Mouse (Mus musculus): ENCODE data around the gene Mapk9. TPM values are rescaled to one million over a fixed set of nuclear protein-coding genes. Genes with fewer than 3 reads are reported as not detected.

The Mapk9 gene
- polyA plus RNA-seq, 1 experiment: 10.4 TPM

- no peak for TF ChIP-seq GATA1 (IDR thresholded peaks at IDR 0.05; ENCODE audit: low read length)
Observed at GRCm38 (mm10) chr11:49832962-49833361, 13.6 kb upstream of the Mapk9 start.

- no peak for TF ChIP-seq GATA1 (IDR thresholded peaks at IDR 0.05; ENCODE audit: low read length)
Observed at GRCm38 (mm10) chr11:49834248-49834647, 12.3 kb upstream of the Mapk9 start.

- TF ChIP-seq GATA1 (IDR thresholded peaks at IDR 0.05; ENCODE audit: low read length): no peak
Observed at GRCm38 (mm10) chr11:49835257-49835956, 11.1 kb upstream of the Mapk9 start.

GRCm38 (mm10) chr11:49837717-49838407 is 8.7 kb upstream of the Mapk9 start:
- TF ChIP-seq GATA1 (IDR thresholded peaks at IDR 0.05; ENCODE audit: low read length): no peak

- no peak for TF ChIP-seq GATA1 (IDR thresholded peaks at IDR 0.05; ENCODE audit: low read length)
Observed at GRCm38 (mm10) chr11:49840666-49841065, 5.9 kb upstream of the Mapk9 start.

- TF ChIP-seq GATA1 (IDR thresholded peaks at IDR 0.05; ENCODE audit: low read length): no peak
Observed at GRCm38 (mm10) chr11:49841886-49842285, 4.7 kb upstream of the Mapk9 start.

GRCm38 (mm10) chr11:49842718-49843117 is 3.8 kb upstream of the Mapk9 start:
- TF ChIP-seq GATA1 (IDR thresholded peaks at IDR 0.05; ENCODE audit: low read length): no peak

GRCm38 (mm10) chr11:49844311-49844710 is 2.2 kb upstream of the Mapk9 start:
- no peak for TF ChIP-seq GATA1 (IDR thresholded peaks at IDR 0.05; ENCODE audit: low read length)

GRCm38 (mm10) chr11:49844969-49845368 is 1.6 kb upstream of the Mapk9 start:
- no peak for TF ChIP-seq GATA1 (IDR thresholded peaks at IDR 0.05; ENCODE audit: low read length)

- TF ChIP-seq GATA1 (IDR thresholded peaks at IDR 0.05; ENCODE audit: low read length): no peak
Observed at GRCm38 (mm10) chr11:49845958-49846357, 593 bp upstream of the Mapk9 start.

GRCm38 (mm10) chr11:49847071-49847810 is 690 bp downstream of the Mapk9 start:
- no peak for TF ChIP-seq GATA1 (IDR thresholded peaks at IDR 0.05; ENCODE audit: low read length)

GRCm38 (mm10) chr11:49847811-49848078 is 1.2 kb downstream of the Mapk9 start:
- TF ChIP-seq GATA1 (IDR thresholded peaks at IDR 0.05; ENCODE audit: low read length): no peak

GRCm38 (mm10) chr11:49848080-49848815 is 1.7 kb downstream of the Mapk9 start:
- TF ChIP-seq GATA1 (IDR thresholded peaks at IDR 0.05; ENCODE audit: low read length): no peak

GRCm38 (mm10) chr11:49850331-49850730 is 3.8 kb downstream of the Mapk9 start:
- no peak for TF ChIP-seq GATA1 (IDR thresholded peaks at IDR 0.05; ENCODE audit: low read length)

GRCm38 (mm10) chr11:49855144-49855543 is 8.6 kb downstream of the Mapk9 start:
- no peak for TF ChIP-seq GATA1 (IDR thresholded peaks at IDR 0.05; ENCODE audit: low read length)

GRCm38 (mm10) chr11:49861139-49861538 is 14.6 kb downstream of the Mapk9 start:
- no peak for TF ChIP-seq GATA1 (IDR thresholded peaks at IDR 0.05; ENCODE audit: low read length)
